Mouse (Mus musculus): Measurements from ENCODE around the gene Atp6v1f. TPM values are rescaled to one million over a fixed set of nuclear protein-coding genes. Genes with fewer than 3 reads are reported as not detected.

Gene Atp6v1f
- total and polyA plus RNA-seq, 3 experiments = 251 to 373 (median 328) TPM

DNA sequence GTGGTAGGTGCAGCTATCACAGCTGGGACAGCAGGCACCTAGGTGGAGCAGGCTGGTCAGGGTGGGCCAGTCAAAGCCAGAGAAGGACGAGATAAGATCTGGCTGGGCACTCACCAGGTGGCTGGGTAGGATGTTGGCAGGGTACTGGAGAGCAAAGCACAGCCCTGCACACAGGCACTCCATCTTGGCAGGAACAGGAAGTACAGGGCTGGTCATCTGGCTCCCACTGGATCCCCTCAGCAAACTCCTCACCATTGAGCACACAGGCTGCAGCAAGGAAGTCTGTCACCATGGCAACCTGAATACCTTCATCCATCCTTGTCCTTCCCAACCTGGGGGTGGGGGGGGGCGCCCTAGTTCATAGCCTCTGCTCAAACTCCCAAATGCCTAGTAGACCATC, 30.3 kb downstream of the Atp6v1f start:
- H3K27ac ChIP-seq (ENCODE audit: insufficient read depth, low read depth) = no peak overlapping the region

DNA sequence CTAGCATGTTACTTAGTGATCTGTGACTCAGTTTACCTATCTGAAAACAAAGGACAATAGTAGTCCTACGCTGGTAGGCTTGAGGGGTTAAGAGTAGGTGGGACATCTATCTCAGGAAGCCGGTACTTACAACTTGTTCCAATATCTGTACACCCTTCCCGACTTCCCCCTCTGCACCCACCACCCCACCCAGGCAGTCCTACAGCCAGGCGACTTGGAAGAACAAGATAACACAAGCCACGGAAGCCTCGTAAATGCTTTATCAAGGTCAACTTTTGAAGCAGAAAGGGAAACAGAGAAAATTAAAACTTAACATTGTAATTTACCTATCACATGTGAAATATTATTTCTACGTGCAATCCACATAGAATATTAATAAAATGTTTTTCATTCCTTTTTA, 32.7 kb downstream of the Atp6v1f start:
- in situ Hi-C loops (cut with MboI; ENCODE audit: low pct_ligation_motif_present, low pct_unique_long_range_greater_than_20kb, low sequenced_read_pairs) = no loop called here

More for the DNA sequence above, 30.3 kb downstream of the Atp6v1f start:
- no peak for DNase-seq (ENCODE audit: extremely low read depth)
- dilution Hi-C loops (cut with MboI; ENCODE audit: extremely low pct_ligation_motif_present, extremely low pct_unique_long_range_greater_than_20kb, low sequenced_read_pairs) (no loop called here), in situ Hi-C loops (cut with MboI; ENCODE audit: low pct_ligation_motif_present, low pct_unique_long_range_greater_than_20kb, low sequenced_read_pairs) (no loop called here)
- peaks cover 6% of the 10 kb centered on the region for H3K9me3 ChIP-seq (replicated peaks; ENCODE audit: low read length)
- no peak overlapping the region for H3K4me2 ChIP-seq (ENCODE audit: insufficient read depth, low read depth, poor library complexity, severe bottlenecking)
- TF ChIP-seq MEF2A (IDR thresholded peaks at IDR 0.05; ENCODE audit: borderline replicate concordance, low read depth, low read length) (no peak), RCOR1 (conservative IDR thresholded peaks at IDR 0.05; ENCODE audit: low read depth, low read length) (no peak), NRF1 (IDR thresholded peaks at IDR 0.05; ENCODE audit: low read depth, low read length) (no peak), ZNF384 (IDR thresholded peaks at IDR 0.05; ENCODE audit: low read depth, low read length) (no peak), RAD21 (IDR thresholded peaks at IDR 0.05; ENCODE audit: low read depth, low read length) (no peak), TBP (conservative IDR thresholded peaks at IDR 0.05; ENCODE audit: low read depth, low read length) (no peak), TCF12 (IDR thresholded peaks at IDR 0.05; ENCODE audit: low read depth, low read length) (no peak), MAZ (IDR thresholded peaks at IDR 0.05; ENCODE audit: low read depth, low read length) (no peak), IRF4 (IDR thresholded peaks at IDR 0.05; ENCODE audit: low read depth, low read length) (no peak), USF2 (conservative IDR thresholded peaks at IDR 0.05; ENCODE audit: low read depth, low read length) (no peak), JUN (IDR thresholded peaks at IDR 0.05; ENCODE audit: insufficient read depth, low read depth, low read length) (no peak), USF1 (IDR thresholded peaks at IDR 0.05; ENCODE audit: low read depth, low read length) (no peak), PAX5 (IDR thresholded peaks at IDR 0.05; ENCODE audit: low read length) (no peak), MAX (IDR thresholded peaks at IDR 0.05; ENCODE audit: low read length) (no peak), E2F4 (IDR thresholded peaks at IDR 0.05; ENCODE audit: insufficient replicate concordance, low read depth, low read length) (no peak), KAT2A (IDR thresholded peaks at IDR 0.05; ENCODE audit: insufficient replicate concordance, low read length) (no peak), MYC (IDR thresholded peaks at IDR 0.05; ENCODE audit: low read depth, low read length) (no peak), NELFE (IDR thresholded peaks at IDR 0.05; ENCODE audit: low read depth, low read length) (no peak), POLR2AphosphoS2 (IDR thresholded peaks at IDR 0.05; ENCODE audit: low read depth, low read length) (no peak), ZMIZ1 (IDR thresholded peaks at IDR 0.05; ENCODE audit: low read depth, low read length) (no peak)
- H3K27me3 ChIP-seq (replicated peaks) = peaks cover 55% of the 10 kb centered on the region
- H3K36me3 ChIP-seq (replicated peaks in 1 of 2; ENCODE audit: control insufficient read depth in 1 of 2, insufficient read depth in 1 of 2, low read length in 1 of 2) = no peaks in the 10 kb centered on the region
- no peaks in the 10 kb centered on the region for H3K4me1 ChIP-seq (ENCODE audit: control insufficient read depth in 1 of 2, insufficient read depth in 2 of 2)
- no peak overlapping the region for H3K9ac ChIP-seq (ENCODE audit: insufficient read depth, low read depth)
- no peaks in the 10 kb centered on the region for H3K79me2 ChIP-seq (replicated peaks; ENCODE audit: control insufficient read depth, extremely low read depth, insufficient read depth, poor library complexity, severe bottlenecking)
- no peak overlapping the region for H3K4me3 ChIP-seq (replicated peaks in 1 of 3; ENCODE audit: low read depth in 2 of 3, low read length in 2 of 3, poor library complexity in 1 of 3)

More for the DNA sequence above, 32.7 kb downstream of the Atp6v1f start:
- Histone ChIP-seq H3K4me1 (ENCODE audit: control insufficient read depth in 1 of 2, insufficient read depth in 2 of 2) (no peaks in the 10 kb centered on the region), H3K9me3 (replicated peaks; ENCODE audit: low read length) (peaks cover 6% of the 10 kb centered on the region), H3K27ac (ENCODE audit: insufficient read depth, low read depth) (no peak overlapping the region), H3K9ac (ENCODE audit: insufficient read depth, low read depth) (no peak overlapping the region), H3K27me3 (replicated peaks) (peaks cover 50% of the 10 kb centered on the region), H3K36me3 (replicated peaks in 1 of 2; ENCODE audit: control insufficient read depth in 1 of 2, insufficient read depth in 1 of 2, low read length in 1 of 2) (no peaks in the 10 kb centered on the region), H3K4me2 (ENCODE audit: insufficient read depth, low read depth, poor library complexity, severe bottlenecking) (no peak overlapping the region), H3K79me2 (replicated peaks; ENCODE audit: control insufficient read depth, extremely low read depth, insufficient read depth, poor library complexity, severe bottlenecking) (no peaks in the 10 kb centered on the region), H3K4me3 (replicated peaks in 1 of 3; ENCODE audit: low read depth in 2 of 3, low read length in 2 of 3, poor library complexity in 1 of 3) (no peak overlapping the region)
- dilution Hi-C loops (cut with MboI; ENCODE audit: extremely low pct_ligation_motif_present, extremely low pct_unique_long_range_greater_than_20kb, low sequenced_read_pairs) = no loop called here
- DNase-seq (ENCODE audit: extremely low read depth) = no peak
- no peak for TF ChIP-seq TBP (conservative IDR thresholded peaks at IDR 0.05; ENCODE audit: low read depth, low read length)
- TF ChIP-seq EP300 (IDR thresholded peaks at IDR 0.05; ENCODE audit: low read length) = no peak
- no peak for TF ChIP-seq ZKSCAN1 (IDR thresholded peaks at IDR 0.05; ENCODE audit: borderline replicate concordance, low read depth, low read length)
- TF ChIP-seq ZMIZ1 (IDR thresholded peaks at IDR 0.05; ENCODE audit: low read depth, low read length) = no peak
- no peak for TF ChIP-seq NRF1 (IDR thresholded peaks at IDR 0.05; ENCODE audit: low read depth, low read length)
- no peak for TF ChIP-seq USF1 (IDR thresholded peaks at IDR 0.05; ENCODE audit: low read depth, low read length)
- no peak for TF ChIP-seq MAFK (IDR thresholded peaks at IDR 0.05; ENCODE audit: insufficient replicate concordance, low read length)
- TF ChIP-seq ZC3H11A (IDR thresholded peaks at IDR 0.05; ENCODE audit: low read depth, low read length) = no peak
- TF ChIP-seq UBTF (IDR thresholded peaks at IDR 0.05; ENCODE audit: low read depth, low read length) = no peak
- no peak for TF ChIP-seq POLR2AphosphoS2 (IDR thresholded peaks at IDR 0.05; ENCODE audit: low read depth, low read length)
- no peak for TF ChIP-seq CHD2 (IDR thresholded peaks at IDR 0.05; ENCODE audit: low read length)
- TF ChIP-seq MAZ (IDR thresholded peaks at IDR 0.05; ENCODE audit: low read depth, low read length) = no peak

Data from CH12.LX (cell line).